Mouse (Mus musculus): Measurements from ENCODE around the gene Abca8a. TPM values are rescaled to one million over a fixed set of nuclear protein-coding genes. Genes with fewer than 3 reads are reported as not detected.

Gene Abca8a
- total and polyA plus RNA-seq, 3 experiments: not detected

DNA sequence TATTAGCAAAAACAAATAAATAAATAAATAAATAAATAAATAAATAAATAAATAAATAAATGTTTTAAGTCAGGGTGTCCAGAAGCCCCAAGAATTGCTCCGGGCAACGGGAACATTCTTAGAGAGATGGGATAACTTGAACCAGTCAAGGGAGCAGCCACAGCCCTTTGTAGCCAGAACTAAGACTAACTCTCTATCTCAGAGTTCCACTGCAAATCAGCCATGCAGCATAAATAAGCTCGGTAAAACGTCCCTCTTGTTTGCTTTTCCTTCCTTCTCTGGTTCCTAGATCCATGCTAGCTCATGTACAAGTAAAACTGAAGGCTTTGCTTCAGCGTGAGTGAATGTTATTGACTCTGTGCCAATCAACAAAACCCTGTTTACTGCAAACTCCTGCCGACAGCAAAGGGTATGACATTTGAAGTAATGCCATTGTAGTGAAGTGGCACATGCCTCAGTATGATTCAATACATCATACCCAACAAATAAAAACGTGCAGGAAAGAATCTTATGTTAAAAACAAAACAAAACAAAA, 865 bp downstream of the Abca8a start:
- Histone ChIP-seq H3K4me3 (ENCODE audit: control insufficient read depth in 1 of 2, insufficient read depth in 1 of 2, low read depth in 2 of 2, low read length in 2 of 2) (no peak overlapping the region), H3K79me2 (ENCODE audit: control insufficient read depth, insufficient read depth, low read length, poor library complexity) (no peaks in the 10 kb centered on the region), H3K36me3 (ENCODE audit: control insufficient read depth in 1 of 2, insufficient read depth in 2 of 2, low read length in 2 of 2) (no peaks in the 10 kb centered on the region), H3K4me1 (ENCODE audit: control insufficient read depth in 1 of 2, insufficient read depth in 2 of 2, low read length in 2 of 2) (no peaks in the 10 kb centered on the region), H3K27me3 (ENCODE audit: control insufficient read depth in 1 of 2, insufficient read depth in 2 of 2, low read length in 2 of 2) (no peaks in the 10 kb centered on the region), H3K27ac (ENCODE audit: control insufficient read depth, low read depth, low read length) (no peak overlapping the region), H3K9ac (ENCODE audit: control insufficient read depth, low read depth, low read length, poor library complexity, severe bottlenecking) (no peak overlapping the region), H3K9me3 (replicated peaks; ENCODE audit: insufficient read depth, low read length) (no peaks in the 10 kb centered on the region)
- TF ChIP-seq TAL1 (IDR thresholded peaks at IDR 0.05; ENCODE audit: low read length): no peak
- TF ChIP-seq BHLHE40 (IDR thresholded peaks at IDR 0.05; ENCODE audit: borderline replicate concordance, low read depth, low read length): no peak
- TF ChIP-seq USF2 (IDR thresholded peaks at IDR 0.05; ENCODE audit: borderline replicate concordance in 1 of 2, insufficient read depth in 1 of 2, low read depth in 1 of 2, low read length in 2 of 2): no peak
- no peak for TF ChIP-seq POLR2AphosphoS5 (IDR thresholded peaks at IDR 0.05; ENCODE audit: borderline replicate concordance, low read depth, low read length)
- no peak for TF ChIP-seq SMC3 (IDR thresholded peaks at IDR 0.05; ENCODE audit: low read depth, low read length)
- no peak for TF ChIP-seq GABPA (IDR thresholded peaks at IDR 0.05; ENCODE audit: low read depth, low read length)
- TF ChIP-seq ZKSCAN1 (IDR thresholded peaks at IDR 0.05; ENCODE audit: low read depth, low read length): no peak
- TF ChIP-seq CTCF (IDR thresholded peaks at IDR 0.05 in 2 of 3, conservative IDR thresholded peaks at IDR 0.05 in 1 of 3; ENCODE audit: control insufficient read depth in 1 of 3, insufficient read depth in 1 of 3, low read depth in 2 of 3, low read length in 3 of 3, poor library complexity in 1 of 3, severe bottlenecking in 1 of 3): no peak
- no peak for TF ChIP-seq ZC3H11A (IDR thresholded peaks at IDR 0.05; ENCODE audit: low read depth, low read length)
- TF ChIP-seq KAT2A (conservative IDR thresholded peaks at IDR 0.05; ENCODE audit: low read depth, low read length): no peak
- TF ChIP-seq NRF1 (IDR thresholded peaks at IDR 0.05; ENCODE audit: insufficient read depth, low read depth, low read length, poor library complexity, severe bottlenecking): no peak
- no peak for TF ChIP-seq EP300 (IDR thresholded peaks at IDR 0.05; ENCODE audit: low read depth in 1 of 2, low read length in 2 of 2)
- no peak for DNase-seq (ENCODE audit: low read depth, low spot score)

DNA sequence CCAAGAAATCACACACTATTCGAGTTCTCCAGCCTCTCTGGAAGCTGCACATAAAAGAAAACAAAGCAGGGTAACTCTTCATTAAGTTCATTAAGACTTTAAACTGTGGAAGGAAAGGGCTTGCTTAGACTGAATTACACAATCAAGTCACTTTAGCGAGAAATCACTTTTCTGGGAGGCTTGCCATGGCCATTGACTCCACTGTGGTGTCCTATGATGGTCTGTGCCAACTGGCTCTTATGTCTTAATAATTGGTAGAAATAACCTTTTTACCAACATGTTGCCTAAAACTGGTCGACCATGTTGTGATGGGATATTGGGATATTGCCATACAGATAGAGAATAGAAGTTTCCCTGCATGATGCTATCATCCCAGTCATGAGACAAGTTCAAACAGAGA, 1.5 kb downstream of the Abca8a start:
- no peak overlapping the region for H3K9ac ChIP-seq (ENCODE audit: control insufficient read depth, low read depth, low read length, poor library complexity, severe bottlenecking)
- no peak overlapping the region for H3K27ac ChIP-seq (ENCODE audit: control insufficient read depth, low read depth, low read length)
- DNase-seq (ENCODE audit: low read depth, low spot score): no peak
- H3K36me3 ChIP-seq (ENCODE audit: control insufficient read depth in 1 of 2, insufficient read depth in 2 of 2, low read length in 2 of 2): no peaks in the 10 kb centered on the region
- H3K9me3 ChIP-seq (replicated peaks; ENCODE audit: insufficient read depth, low read length): no peaks in the 10 kb centered on the region
- no peaks in the 10 kb centered on the region for H3K27me3 ChIP-seq (ENCODE audit: control insufficient read depth in 1 of 2, insufficient read depth in 2 of 2, low read length in 2 of 2)
- no peaks in the 10 kb centered on the region for H3K79me2 ChIP-seq (ENCODE audit: control insufficient read depth, insufficient read depth, low read length, poor library complexity)
- no peak overlapping the region for H3K4me3 ChIP-seq (ENCODE audit: control insufficient read depth in 1 of 2, insufficient read depth in 1 of 2, low read depth in 2 of 2, low read length in 2 of 2)
- H3K4me1 ChIP-seq (ENCODE audit: control insufficient read depth in 1 of 2, insufficient read depth in 2 of 2, low read length in 2 of 2): no peaks in the 10 kb centered on the region
- no peak for TF ChIP-seq MYC (IDR thresholded peaks at IDR 0.05; ENCODE audit: low read depth, low read length)
- TF ChIP-seq NELFE (IDR thresholded peaks at IDR 0.05; ENCODE audit: low read depth, low read length): no peak
- no peak for TF ChIP-seq MXI1 (IDR thresholded peaks at IDR 0.05; ENCODE audit: low read depth, low read length)
- no peak for TF ChIP-seq POLR2AphosphoS2 (IDR thresholded peaks at IDR 0.05; ENCODE audit: low read length)
- TF ChIP-seq TAL1 (IDR thresholded peaks at IDR 0.05; ENCODE audit: low read length): no peak
- no peak for TF ChIP-seq USF2 (IDR thresholded peaks at IDR 0.05; ENCODE audit: borderline replicate concordance in 1 of 2, insufficient read depth in 1 of 2, low read depth in 1 of 2, low read length in 2 of 2)
- TF ChIP-seq JUND (IDR thresholded peaks at IDR 0.05; ENCODE audit: low read depth, low read length): no peak
- TF ChIP-seq ZKSCAN1 (IDR thresholded peaks at IDR 0.05; ENCODE audit: low read depth, low read length): no peak
- no peak for TF ChIP-seq MAX (IDR thresholded peaks at IDR 0.05; ENCODE audit: low read length)
- TF ChIP-seq MYB (IDR thresholded peaks at IDR 0.05; ENCODE audit: low read depth, low read length): no peak
- TF ChIP-seq USF1 (IDR thresholded peaks at IDR 0.05; ENCODE audit: low read depth, low read length): no peak
- TF ChIP-seq TCF12 (IDR thresholded peaks at IDR 0.05; ENCODE audit: low read depth, low read length): no peak
- TF ChIP-seq ZNF384 (IDR thresholded peaks at IDR 0.05; ENCODE audit: low read depth, low read length): no peak
- no peak for TF ChIP-seq MAFK (IDR thresholded peaks at IDR 0.05; ENCODE audit: borderline replicate concordance, low read depth, low read length)
- no peak for TF ChIP-seq HCFC1 (IDR thresholded peaks at IDR 0.05; ENCODE audit: low read depth, low read length)
- TF ChIP-seq TBP (IDR thresholded peaks at IDR 0.05; ENCODE audit: low read depth, low read length): no peak
